Mouse (Mus musculus): Measurements from ENCODE around the gene Nek11. TPM values are rescaled to one million over a fixed set of nuclear protein-coding genes. Genes with fewer than 3 reads are reported as not detected.

The Nek11 gene
- polyA plus RNA-seq, 1 experiment from 2014 or later, result 0.95 TPM

DNA sequence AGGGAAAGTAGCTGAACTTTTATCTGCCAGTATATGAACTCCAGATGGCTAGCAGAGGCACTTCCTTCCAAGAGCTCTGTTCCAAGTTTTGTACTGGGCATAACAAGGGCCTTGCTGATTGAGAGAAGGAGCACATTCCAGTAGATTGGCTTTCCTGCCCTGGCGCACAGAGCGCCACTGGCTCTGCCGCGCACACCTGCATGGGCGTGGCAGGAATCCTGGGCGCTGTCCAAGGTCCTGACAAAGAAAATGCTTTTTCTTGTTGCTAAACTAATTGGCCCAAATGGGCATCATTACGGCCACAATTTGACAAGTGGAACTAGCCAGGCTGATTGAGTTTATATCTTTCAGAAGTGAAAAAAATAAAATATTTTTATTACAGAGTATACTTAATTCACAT lies 123.1 kb downstream of the Nek11 start:
- no peak overlapping the region for H3K27ac ChIP-seq
- H3K9me3 ChIP-seq (replicated peaks; ENCODE audit: low read length), result no peaks in the 10 kb centered on the region
- H3K9ac ChIP-seq (ENCODE audit: low read depth, low read length), result no peak overlapping the region
- H3K27me3 ChIP-seq (ENCODE audit: insufficient read depth, low read length), result no peaks in the 10 kb centered on the region
- no peak overlapping the region for H3K4me2 ChIP-seq (ENCODE audit: low read length)
- H3K4me3 ChIP-seq (replicated peaks; ENCODE audit: low read depth, low read length), result no peak overlapping the region
- 7% methylated on average over 7 of the region's 7 CpGs for WGBS
- TF ChIP-seq CTCF (IDR thresholded peaks at IDR 0.05; ENCODE audit: low read depth), result no peak
- no peaks in the 10 kb centered on the region for H3K4me1 ChIP-seq (replicated peaks; ENCODE audit: insufficient read depth, low read length)
- ATAC-seq (replicated peaks; ENCODE audit: low FRiP score, low read depth) (no peak), DNase-seq (ENCODE audit: low spot score) (peak; percentile 34)
- H3K36me3 ChIP-seq (ENCODE audit: insufficient read depth, low read length), result no peaks in the 10 kb centered on the region

DNA sequence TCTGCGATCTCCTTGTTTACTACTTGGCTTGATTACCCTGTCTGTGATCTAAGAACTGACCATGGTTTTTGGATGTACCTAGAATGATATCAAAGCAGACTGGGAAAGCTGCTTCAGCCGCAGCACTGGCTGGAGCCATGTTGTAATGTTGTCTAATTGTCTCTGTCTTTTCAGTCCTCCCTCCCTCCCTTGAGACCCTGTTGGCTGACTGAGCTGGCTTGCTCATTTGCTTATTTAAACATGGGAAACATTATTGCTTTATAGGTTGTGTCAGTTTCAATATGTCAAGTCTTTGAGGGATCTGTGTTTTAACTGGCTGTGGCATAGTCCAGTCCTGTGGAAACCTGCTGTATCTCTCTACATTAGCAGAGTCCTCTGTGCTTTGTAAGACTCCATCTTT lies 132.2 kb downstream of the Nek11 start:
- no peak overlapping the region for H3K9ac ChIP-seq (ENCODE audit: low read depth, low read length)
- no peaks in the 10 kb centered on the region for H3K9me3 ChIP-seq (replicated peaks; ENCODE audit: low read length)
- no peaks in the 10 kb centered on the region for H3K4me1 ChIP-seq (replicated peaks; ENCODE audit: insufficient read depth, low read length)
- 65% methylated on average over 2 of the region's 2 CpGs for WGBS
- DNase-seq (ENCODE audit: low spot score) (no peak), ATAC-seq (replicated peaks; ENCODE audit: low FRiP score, low read depth) (no peak)
- H3K36me3 ChIP-seq (ENCODE audit: insufficient read depth, low read length), result no peaks in the 10 kb centered on the region
- no peak overlapping the region for H3K4me2 ChIP-seq (ENCODE audit: low read length)
- H3K27me3 ChIP-seq (ENCODE audit: insufficient read depth, low read length), result no peaks in the 10 kb centered on the region
- no peak overlapping the region for H3K4me3 ChIP-seq (replicated peaks; ENCODE audit: low read depth, low read length)
- H3K27ac ChIP-seq, result no peak overlapping the region
- no peak for TF ChIP-seq CTCF (IDR thresholded peaks at IDR 0.05; ENCODE audit: low read depth)

DNA sequence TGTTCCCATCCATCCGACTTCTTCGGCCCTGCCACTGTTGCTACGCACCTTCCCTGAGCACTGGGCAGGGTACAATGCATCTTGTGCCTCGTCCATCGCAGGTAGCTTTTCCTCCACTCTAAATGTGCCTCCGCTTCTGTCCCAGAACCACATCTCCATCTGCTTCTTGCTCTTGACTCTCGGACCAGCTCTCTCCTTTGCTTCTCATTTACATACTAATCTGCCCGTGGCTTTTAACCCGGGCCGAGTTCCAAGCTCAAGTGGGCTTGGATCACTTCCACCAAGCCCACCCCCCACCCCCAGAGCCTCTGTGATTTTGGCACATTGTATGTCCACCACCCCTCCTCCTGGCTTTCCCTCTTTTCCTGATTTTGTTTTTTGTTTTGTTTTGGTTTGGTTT lies 137.7 kb downstream of the Nek11 start:
- Histone ChIP-seq H3K4me1 (replicated peaks; ENCODE audit: insufficient read depth, low read length) (no peaks in the 10 kb centered on the region), H3K36me3 (ENCODE audit: insufficient read depth, low read length) (no peaks in the 10 kb centered on the region), H3K4me3 (replicated peaks; ENCODE audit: low read depth, low read length) (no peak overlapping the region), H3K9ac (ENCODE audit: low read depth, low read length) (no peak overlapping the region), H3K4me2 (ENCODE audit: low read length) (no peak overlapping the region), H3K27ac (no peak overlapping the region), H3K9me3 (replicated peaks; ENCODE audit: low read length) (no peaks in the 10 kb centered on the region), H3K27me3 (ENCODE audit: insufficient read depth, low read length) (no peaks in the 10 kb centered on the region)
- ATAC-seq (replicated peaks; ENCODE audit: low FRiP score, low read depth) (no peak), DNase-seq (ENCODE audit: low spot score) (no peak)
- TF ChIP-seq CTCF (IDR thresholded peaks at IDR 0.05; ENCODE audit: low read depth), result no peak
- WGBS, result 76% methylated on average over 10 of the region's 10 CpGs

DNA sequence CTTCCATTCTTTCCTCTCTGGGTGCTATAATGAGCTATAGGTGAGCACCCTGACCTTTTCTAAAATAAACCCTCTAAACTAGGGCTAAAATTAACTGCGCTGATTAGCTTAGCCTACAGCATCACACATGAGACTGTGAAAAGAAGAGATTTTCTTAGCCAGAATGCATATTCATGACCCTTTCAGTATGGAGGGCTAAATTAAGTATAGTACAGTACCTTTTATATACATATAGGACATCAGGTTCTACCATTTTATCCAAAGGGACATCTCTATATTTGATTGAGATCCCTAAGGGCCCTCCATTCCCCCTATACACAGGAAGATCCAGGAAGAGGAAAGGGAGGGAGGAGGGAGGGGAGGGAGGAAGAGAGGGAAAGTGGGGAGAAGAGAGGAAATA lies 141.2 kb downstream of the Nek11 start:
- H3K4me1 ChIP-seq (replicated peaks; ENCODE audit: insufficient read depth, low read length), result no peaks in the 10 kb centered on the region
- H3K36me3 ChIP-seq (ENCODE audit: insufficient read depth, low read length), result no peaks in the 10 kb centered on the region
- ATAC-seq (replicated peaks; ENCODE audit: low FRiP score, low read depth) (no peak), DNase-seq (ENCODE audit: low spot score) (no peak)
- H3K9ac ChIP-seq (ENCODE audit: low read depth, low read length), result no peak overlapping the region
- no peak overlapping the region for H3K27ac ChIP-seq
- H3K4me2 ChIP-seq (ENCODE audit: low read length), result no peak overlapping the region
- no peaks in the 10 kb centered on the region for H3K9me3 ChIP-seq (replicated peaks; ENCODE audit: low read length)
- WGBS, result 91% methylated on average over 1 of the region's 1 CpGs
- H3K27me3 ChIP-seq (ENCODE audit: insufficient read depth, low read length), result no peaks in the 10 kb centered on the region
- H3K4me3 ChIP-seq (replicated peaks; ENCODE audit: low read depth, low read length), result no peak overlapping the region
- no peak for TF ChIP-seq CTCF (IDR thresholded peaks at IDR 0.05; ENCODE audit: low read depth)

DNA sequence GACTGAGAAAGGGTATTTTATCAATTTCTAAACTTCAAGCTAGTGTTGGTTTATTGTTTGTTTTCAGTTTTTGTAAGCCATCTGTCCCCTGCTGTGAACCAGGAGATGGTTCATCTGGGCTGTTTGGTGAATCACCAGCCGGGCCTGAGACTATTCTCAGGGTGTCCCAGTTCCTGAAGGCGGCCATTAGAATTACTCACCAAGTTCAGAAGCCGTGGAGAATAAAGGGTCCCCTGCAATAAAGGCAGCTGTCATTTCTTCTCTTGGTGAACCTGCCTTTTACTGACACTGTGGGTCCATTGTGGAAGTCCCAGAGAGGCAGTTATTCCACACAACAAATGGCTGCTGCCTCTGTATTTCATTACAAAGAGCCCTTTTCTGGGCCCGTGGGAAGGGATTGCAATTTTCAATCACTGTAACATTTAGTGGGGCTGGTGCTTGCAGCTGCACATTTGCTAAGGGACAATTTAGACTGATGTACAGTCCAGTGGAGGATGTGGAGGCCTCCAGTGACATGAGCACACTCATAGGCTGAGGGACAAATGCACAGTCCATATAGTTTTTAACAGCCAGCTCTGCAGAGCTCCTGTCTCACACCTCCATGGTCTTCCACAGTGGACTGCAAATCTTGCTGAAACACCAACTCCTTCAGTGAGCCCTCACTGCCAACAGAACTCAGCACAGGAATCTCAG lies 142.8 kb downstream of the Nek11 start:
- WGBS, result 51% methylated on average over 4 of the region's 4 CpGs

DNA sequence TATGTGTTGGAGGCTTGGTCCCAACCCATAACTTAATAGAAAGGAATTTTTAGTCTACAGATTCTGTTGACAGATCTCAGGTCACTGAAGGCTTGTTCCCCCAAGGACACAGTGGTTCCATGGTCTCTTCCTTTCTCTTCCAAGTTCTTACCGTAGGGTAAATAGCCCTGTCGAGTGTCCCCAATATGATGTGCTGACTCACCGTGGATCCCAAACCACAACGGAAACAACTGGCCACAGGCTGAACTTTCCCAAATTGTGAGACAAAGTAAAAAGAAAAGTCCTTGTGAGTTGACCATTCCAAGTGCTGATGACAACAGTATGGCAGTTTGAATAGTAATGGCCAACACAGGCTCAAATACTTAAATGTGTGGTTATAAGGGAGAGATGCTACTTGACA lies 144.1 kb downstream of the Nek11 start:
- Histone ChIP-seq H3K4me3 (replicated peaks; ENCODE audit: low read depth, low read length) (no peak overlapping the region), H3K4me1 (replicated peaks; ENCODE audit: insufficient read depth, low read length) (no peaks in the 10 kb centered on the region), H3K9ac (ENCODE audit: low read depth, low read length) (no peak overlapping the region), H3K27ac (no peak overlapping the region), H3K36me3 (ENCODE audit: insufficient read depth, low read length) (no peaks in the 10 kb centered on the region), H3K27me3 (ENCODE audit: insufficient read depth, low read length) (no peaks in the 10 kb centered on the region), H3K4me2 (ENCODE audit: low read length) (no peak overlapping the region), H3K9me3 (replicated peaks; ENCODE audit: low read length) (no peaks in the 10 kb centered on the region)
- whole genome bisulfite sequencing, result 96% methylated on average over 4 of the region's 4 CpGs
- DNase-seq (ENCODE audit: low spot score) (no peak), ATAC-seq (replicated peaks; ENCODE audit: low FRiP score, low read depth) (no peak)
- TF ChIP-seq CTCF (IDR thresholded peaks at IDR 0.05; ENCODE audit: low read depth), result no peak

More for the DNA sequence above, 142.8 kb downstream of the Nek11 start:
- Histone ChIP-seq H3K27ac (no peak overlapping the region), H3K4me3 (replicated peaks; ENCODE audit: low read depth, low read length) (no peak overlapping the region), H3K9ac (ENCODE audit: low read depth, low read length) (no peak overlapping the region), H3K27me3 (ENCODE audit: insufficient read depth, low read length) (no peaks in the 10 kb centered on the region), H3K9me3 (replicated peaks; ENCODE audit: low read length) (no peaks in the 10 kb centered on the region), H3K4me2 (ENCODE audit: low read length) (no peak overlapping the region), H3K36me3 (ENCODE audit: insufficient read depth, low read length) (no peaks in the 10 kb centered on the region), H3K4me1 (replicated peaks; ENCODE audit: insufficient read depth, low read length) (no peaks in the 10 kb centered on the region)
- DNase-seq (ENCODE audit: low spot score) (no peak), ATAC-seq (replicated peaks; ENCODE audit: low FRiP score, low read depth) (no peak)
- no peak for TF ChIP-seq CTCF (IDR thresholded peaks at IDR 0.05; ENCODE audit: low read depth)

DNA sequence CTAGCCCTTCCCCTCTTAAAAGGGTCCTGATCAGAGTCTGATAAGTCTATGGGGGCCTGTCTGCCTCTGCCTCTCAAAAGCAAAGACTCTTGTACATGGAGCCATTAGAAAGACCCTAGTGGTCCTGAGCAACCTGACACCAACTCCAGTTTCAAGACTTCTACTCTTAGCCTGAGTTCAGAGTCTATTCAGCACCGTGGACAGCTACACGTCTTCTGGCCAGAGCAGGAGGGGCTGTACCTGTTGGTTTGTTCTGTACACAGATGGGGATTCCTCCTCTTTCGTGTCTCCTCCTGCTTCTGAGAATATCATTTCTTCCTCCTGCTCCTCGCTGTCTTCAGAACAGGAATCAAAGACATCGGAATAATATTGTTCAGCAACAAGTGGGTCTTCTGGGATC lies 151.3 kb downstream of the Nek11 start:
- 29% methylated on average over 5 of the region's 5 CpGs for WGBS
- DNase-seq (ENCODE audit: low spot score), result peak; percentile 79

More for the DNA sequence above, 151.3 kb downstream of the Nek11 start:
- TF ChIP-seq CTCF (IDR thresholded peaks at IDR 0.05; ENCODE audit: low read depth), result no peak
- Histone ChIP-seq H3K27me3 (ENCODE audit: insufficient read depth, low read length) (no peaks in the 10 kb centered on the region), H3K9me3 (replicated peaks; ENCODE audit: low read length) (no peaks in the 10 kb centered on the region), H3K4me2 (ENCODE audit: low read length) (no peak overlapping the region), H3K36me3 (ENCODE audit: insufficient read depth, low read length) (no peaks in the 10 kb centered on the region), H3K9ac (ENCODE audit: low read depth, low read length) (no peak overlapping the region), H3K4me1 (replicated peaks; ENCODE audit: insufficient read depth, low read length) (no peaks in the 10 kb centered on the region), H3K27ac (no peak overlapping the region), H3K4me3 (replicated peaks; ENCODE audit: low read depth, low read length) (no peak overlapping the region)
- no peak for ATAC-seq (replicated peaks; ENCODE audit: low FRiP score, low read depth)
